Mouse (Mus musculus): Measurements from ENCODE around the gene Dtx4. TPM values are rescaled to one million over a fixed set of nuclear protein-coding genes. Genes with fewer than 3 reads are reported as not detected.

The Dtx4 gene
- polyA plus RNA-seq, 1 experiment, result 6.3 TPM

DNA sequence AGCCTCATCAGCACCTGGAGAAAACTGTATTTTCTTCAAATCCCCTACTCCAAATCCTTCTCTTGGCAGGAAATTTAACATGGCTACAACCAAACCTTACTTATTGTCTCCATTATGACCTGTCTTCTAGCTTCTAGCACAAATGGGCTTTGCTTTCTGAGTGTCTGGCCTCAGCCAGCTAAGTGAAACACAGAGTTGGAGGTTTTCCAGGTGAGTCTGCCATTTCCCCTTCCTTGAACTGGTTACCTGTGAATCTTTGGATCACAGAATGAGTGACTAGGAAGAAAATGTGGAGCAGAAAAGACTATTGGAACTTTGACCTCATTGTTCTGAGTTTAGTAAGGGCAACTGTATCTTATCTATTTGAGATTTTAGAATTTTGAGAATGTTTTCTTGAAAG is 83.9 kb downstream of the Dtx4 start, which contains the start of gene Olfr1441:
Gene Olfr1441 (plus strand): TSS at position 73 of the 400 bp plus-strand sequence.
- Histone ChIP-seq H3K4me3 (ENCODE audit: control insufficient read depth, insufficient read depth, low read length) (no peak within 1 kb of the TSS), H3K4me1 (replicated peaks; ENCODE audit: control insufficient read depth, insufficient read depth, low read length) (no peaks in the 10 kb centered on the region), H3K27ac (ENCODE audit: control insufficient read depth, insufficient read depth, low read length) (no peak within 1 kb of the TSS), H3K27me3 (ENCODE audit: control insufficient read depth, insufficient read depth, low read length) (no peaks in the 10 kb centered on the region), H3K36me3 (ENCODE audit: control insufficient read depth, insufficient read depth, low read length) (no peaks in the 10 kb centered on the region)
- DNase-seq, result no peak
- TF ChIP-seq CTCF (IDR thresholded peaks at IDR 0.05; ENCODE audit: borderline replicate concordance, control insufficient read depth, extremely low read depth, insufficient read depth, low read length, poor library complexity) (no peak), POLR2A (IDR thresholded peaks at IDR 0.05; ENCODE audit: control insufficient read depth, extremely low read depth, insufficient read depth, low read length, poor library complexity) (no peak)

Other genes with a start within 250 kb of the Dtx4 start
- not detected in 2 replicates for gene Olfr235, start 240.4 kb downstream of the Dtx4 start, polyA plus RNA-seq (2012; rRNA removed)
- not detected in 2 replicates for gene Olfr1434, start 221.6 kb downstream of the Dtx4 start, polyA plus RNA-seq (2012; rRNA removed)
- not detected in 2 replicates for gene Olfr1436, start 202.3 kb downstream of the Dtx4 start, polyA plus RNA-seq (2012; rRNA removed)
- not detected in 2 replicates for gene Olfr1437, start 176.4 kb downstream of the Dtx4 start, polyA plus RNA-seq (2012; rRNA removed)
- gene Olfr1438-ps1, start 165.5 kb downstream of the Dtx4 start, polyA plus RNA-seq (2012; rRNA removed), result not detected in 2 replicates
- not detected in 2 replicates for gene Olfr1440, start 114.2 kb downstream of the Dtx4 start, polyA plus RNA-seq (2012; rRNA removed)
- gene Olfr1441, start 84.0 kb downstream of the Dtx4 start, polyA plus RNA-seq (2012; rRNA removed), result not detected in 2 replicates
- 0.03 TPM in 1 of 2 replicates, not detected in the other for gene Pfpl, start 73.5 kb downstream of the Dtx4 start, polyA plus RNA-seq (2012; rRNA removed)
- gene Mpeg1, start 40.7 kb downstream of the Dtx4 start, polyA plus RNA-seq (2012; rRNA removed), result 24.0 and 34.0 TPM in 2 replicates
- gene Fam111a, start 44.3 kb upstream of the Dtx4 start, polyA plus RNA-seq (2012; rRNA removed), result 4.4 and 4.9 TPM in 2 replicates
- gene Gm4952, start 98.5 kb upstream of the Dtx4 start, polyA plus RNA-seq (2012; rRNA removed), result 0.13 and 0.22 TPM in 2 replicates
- gene Glyat, start 131.9 kb upstream of the Dtx4 start, polyA plus RNA-seq (2012; rRNA removed), result 0.11 TPM in 1 of 2 replicates, not detected in the other
- gene Olfr1442, start 169.0 kb upstream of the Dtx4 start, polyA plus RNA-seq (2012; rRNA removed), result not detected in 2 replicates
- gene Olfr1443, start 176.7 kb upstream of the Dtx4 start, polyA plus RNA-seq (2012; rRNA removed), result not detected in 2 replicates
- 0.09 and 0.34 TPM in 2 replicates for gene Keg1, start 194.3 kb upstream of the Dtx4 start, polyA plus RNA-seq (2012; rRNA removed)

Measured in thymus, adult 2 months (tissue).